Mouse (Mus musculus): ENCODE results near the gene Tmeff1. TPM values are rescaled to one million over a fixed set of nuclear protein-coding genes. Genes with fewer than 3 reads are reported as not detected.

Tmeff1 gene
- polyA plus RNA-seq, 1 experiment: 7.9 TPM

GRCm38 (mm10) chr4:48579475-48580110, 5.4 kb upstream of the Tmeff1 start:
- H3K27ac ChIP-seq (ENCODE audit: control insufficient read depth, insufficient read depth, low read depth, low read length, poor library complexity): no peak overlapping the region
- no peaks in the 10 kb centered on the region for H3K4me1 ChIP-seq (ENCODE audit: control insufficient read depth, insufficient read depth, low read length)
- no peak for TF ChIP-seq POLR2A (IDR thresholded peaks at IDR 0.05; ENCODE audit: borderline replicate concordance, control insufficient read depth, low read depth, low read length)
- TF ChIP-seq CTCF (IDR thresholded peaks at IDR 0.05; ENCODE audit: control insufficient read depth, insufficient read depth, low read length): no peak
- WGBS: 63% methylated on average over 6 of the region's 6 CpGs
- no peak overlapping the region for H3K4me3 ChIP-seq (replicated peaks; ENCODE audit: control insufficient read depth, low read depth, low read length)

GRCm38 (mm10) chr4:48581201-48581600, 3.8 kb upstream of the Tmeff1 start:
- WGBS: 48% methylated on average over 2 of the region's 2 CpGs
- no peaks in the 10 kb centered on the region for H3K4me1 ChIP-seq (ENCODE audit: control insufficient read depth, insufficient read depth, low read length)
- TF ChIP-seq CTCF (IDR thresholded peaks at IDR 0.05; ENCODE audit: control insufficient read depth, insufficient read depth, low read length) (no peak), POLR2A (IDR thresholded peaks at IDR 0.05; ENCODE audit: borderline replicate concordance, control insufficient read depth, low read depth, low read length) (no peak)
- H3K27ac ChIP-seq (ENCODE audit: control insufficient read depth, insufficient read depth, low read depth, low read length, poor library complexity): no peak overlapping the region
- no peak overlapping the region for H3K4me3 ChIP-seq (replicated peaks; ENCODE audit: control insufficient read depth, low read depth, low read length)

- WGBS: 51% methylated on average over 3 of the region's 3 CpGs
- Histone ChIP-seq H3K4me1 (ENCODE audit: control insufficient read depth, insufficient read depth, low read length) (no peaks in the 10 kb centered on the region), H3K27ac (ENCODE audit: control insufficient read depth, insufficient read depth, low read depth, low read length, poor library complexity) (no peak overlapping the region), H3K4me3 (replicated peaks; ENCODE audit: control insufficient read depth, low read depth, low read length) (no peak overlapping the region)
- TF ChIP-seq CTCF (IDR thresholded peaks at IDR 0.05; ENCODE audit: control insufficient read depth, insufficient read depth, low read length) (no peak), POLR2A (IDR thresholded peaks at IDR 0.05; ENCODE audit: borderline replicate concordance, control insufficient read depth, low read depth, low read length) (no peak)
Measured at GRCm38 (mm10) chr4:48581993-48582392, 3.0 kb upstream of the Tmeff1 start.

GRCm38 (mm10) chr4:48582941-48583340, 2.0 kb upstream of the Tmeff1 start:
- Histone ChIP-seq H3K27ac (ENCODE audit: control insufficient read depth, insufficient read depth, low read depth, low read length, poor library complexity) (no peak overlapping the region), H3K4me3 (replicated peaks; ENCODE audit: control insufficient read depth, low read depth, low read length) (no peak overlapping the region), H3K4me1 (ENCODE audit: control insufficient read depth, insufficient read depth, low read length) (no peaks in the 10 kb centered on the region)
- WGBS: 85% methylated on average over 2 of the region's 2 CpGs
- no peak for TF ChIP-seq POLR2A (IDR thresholded peaks at IDR 0.05; ENCODE audit: borderline replicate concordance, control insufficient read depth, low read depth, low read length)
- TF ChIP-seq CTCF (IDR thresholded peaks at IDR 0.05; ENCODE audit: control insufficient read depth, insufficient read depth, low read length): no peak

GRCm38 (mm10) chr4:48585241-48586098, 496 bp downstream of the Tmeff1 start:
- H3K4me1 ChIP-seq (ENCODE audit: control insufficient read depth, insufficient read depth, low read length): no peaks in the 10 kb centered on the region
- H3K27ac ChIP-seq (ENCODE audit: control insufficient read depth, insufficient read depth, low read depth, low read length, poor library complexity): no peak overlapping the region
- TF ChIP-seq POLR2A (IDR thresholded peaks at IDR 0.05; ENCODE audit: borderline replicate concordance, control insufficient read depth, low read depth, low read length) (no peak), CTCF (IDR thresholded peaks at IDR 0.05; ENCODE audit: control insufficient read depth, insufficient read depth, low read length) (no peak)
- H3K4me3 ChIP-seq (replicated peaks; ENCODE audit: control insufficient read depth, low read depth, low read length): peak overlapping the region; percentile 26
- 1% methylated on average over 86 of the region's 92 CpGs for WGBS

GRCm38 (mm10) chr4:48586099-48586821, 1.3 kb downstream of the Tmeff1 start:
- Histone ChIP-seq H3K27ac (ENCODE audit: control insufficient read depth, insufficient read depth, low read depth, low read length, poor library complexity) (no peak overlapping the region), H3K4me3 (replicated peaks; ENCODE audit: control insufficient read depth, low read depth, low read length) (no peak overlapping the region), H3K4me1 (ENCODE audit: control insufficient read depth, insufficient read depth, low read length) (no peaks in the 10 kb centered on the region)
- WGBS: 54% methylated on average over 12 of the region's 12 CpGs
- TF ChIP-seq POLR2A (IDR thresholded peaks at IDR 0.05; ENCODE audit: borderline replicate concordance, control insufficient read depth, low read depth, low read length) (no peak), CTCF (IDR thresholded peaks at IDR 0.05; ENCODE audit: control insufficient read depth, insufficient read depth, low read length) (no peak)

- Histone ChIP-seq H3K4me1 (ENCODE audit: control insufficient read depth, insufficient read depth, low read length) (peaks cover 3% of the 10 kb centered on the region), H3K27ac (ENCODE audit: control insufficient read depth, insufficient read depth, low read depth, low read length, poor library complexity) (no peak overlapping the region), H3K4me3 (replicated peaks; ENCODE audit: control insufficient read depth, low read depth, low read length) (no peak overlapping the region)
- no peak for TF ChIP-seq POLR2A (IDR thresholded peaks at IDR 0.05; ENCODE audit: borderline replicate concordance, control insufficient read depth, low read depth, low read length)
- no peak for TF ChIP-seq CTCF (IDR thresholded peaks at IDR 0.05; ENCODE audit: control insufficient read depth, insufficient read depth, low read length)
- 84% methylated on average over 2 of the region's 2 CpGs for WGBS
Measured at GRCm38 (mm10) chr4:48587526-48587925, 2.6 kb downstream of the Tmeff1 start.

GRCm38 (mm10) chr4:48588576-48588975, 3.6 kb downstream of the Tmeff1 start:
- H3K27ac ChIP-seq (ENCODE audit: control insufficient read depth, insufficient read depth, low read depth, low read length, poor library complexity): no peak overlapping the region
- 83% methylated on average over 9 of the region's 9 CpGs for WGBS
- peaks cover 5% of the 10 kb centered on the region for H3K4me1 ChIP-seq (ENCODE audit: control insufficient read depth, insufficient read depth, low read length)
- TF ChIP-seq POLR2A (IDR thresholded peaks at IDR 0.05; ENCODE audit: borderline replicate concordance, control insufficient read depth, low read depth, low read length) (no peak), CTCF (IDR thresholded peaks at IDR 0.05; ENCODE audit: control insufficient read depth, insufficient read depth, low read length) (no peak)
- no peak overlapping the region for H3K4me3 ChIP-seq (replicated peaks; ENCODE audit: control insufficient read depth, low read depth, low read length)
